Mouse (Mus musculus): ENCODE measurements at regions not wholly inside any gene's neighbourhood (a gene's known extent, or its start where the extent isn't known, plus 50 kb on each side); places are given as distances from the start of the nearest gene placed in this dataset.

GRCm38 (mm10) chr16:51169294-51169693 lies 578.3 kb upstream of the Ccdc54 start:
- Histone ChIP-seq H3K27ac (ENCODE audit: low read depth, low read length) (no peak overlapping the region), H3K4me3 (ENCODE audit: low read depth, low read length) (no peak overlapping the region), H3K4me2 (ENCODE audit: low read depth) (no peak overlapping the region), H3K4me1 (ENCODE audit: control insufficient read depth, insufficient read depth, low read length) (no peaks in the 10 kb centered on the region), H3K36me3 (ENCODE audit: control insufficient read depth, insufficient read depth, low read length) (no peaks in the 10 kb centered on the region), H3K9ac (ENCODE audit: low read length) (no peak overlapping the region), H3K9me3 (ENCODE audit: control insufficient read depth, low read length) (no peaks in the 10 kb centered on the region; the same call in 1 of the 2 replicates), H3K27me3 (ENCODE audit: control insufficient read depth, insufficient read depth, low read length) (no peaks in the 10 kb centered on the region)
- DNase-seq (ENCODE audit: low spot score) (no peak), ATAC-seq (ENCODE audit: insufficient read depth, low FRiP score, low TSS enrichment) (no peak)
- 75% methylated on average over 7 of the region's 7 CpGs for WGBS

GRCm38 (mm10) chr16:51160768-51161167 lies 569.8 kb upstream of the Ccdc54 start:
- ATAC-seq (ENCODE audit: insufficient read depth, low FRiP score, low TSS enrichment): no peak
- 77% methylated on average over 5 of the region's 5 CpGs for WGBS

DNA sequence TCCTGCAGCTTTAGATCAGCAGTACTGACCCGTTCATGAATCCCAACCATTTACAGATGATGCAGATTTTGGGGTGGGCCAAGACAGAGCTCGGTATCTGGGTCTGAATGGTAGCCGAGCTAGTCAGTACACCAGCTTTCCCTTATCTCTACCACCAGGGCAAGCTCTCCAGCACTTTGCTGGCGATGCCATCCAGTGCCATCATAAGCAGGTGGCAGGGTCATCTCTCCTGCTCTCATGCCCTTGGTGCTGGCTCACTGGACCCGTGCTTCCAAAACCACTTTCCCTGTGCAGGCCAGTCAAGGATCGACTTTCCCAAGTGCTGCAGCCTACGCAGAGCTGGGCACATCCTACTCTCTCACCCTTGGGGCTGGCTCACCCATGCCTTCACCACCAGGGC lies 547.6 kb upstream of the Ccdc54 start:
- no peaks in the 10 kb centered on the region for H3K4me1 ChIP-seq (ENCODE audit: control insufficient read depth, insufficient read depth, low read length)
- no peak overlapping the region for H3K4me2 ChIP-seq (ENCODE audit: low read depth)
- no peaks in the 10 kb centered on the region for H3K36me3 ChIP-seq (ENCODE audit: control insufficient read depth, insufficient read depth, low read length)
- H3K27ac ChIP-seq (ENCODE audit: low read depth, low read length): no peak overlapping the region
- no peak for ATAC-seq (ENCODE audit: insufficient read depth, low FRiP score, low TSS enrichment)
- 88% methylated on average over 7 of the region's 7 CpGs for WGBS
- H3K9ac ChIP-seq (ENCODE audit: low read length): no peak overlapping the region
- no peak for DNase-seq (ENCODE audit: low spot score)
- no peak overlapping the region for H3K4me3 ChIP-seq (ENCODE audit: low read depth, low read length)
- no peaks in the 10 kb centered on the region for H3K9me3 ChIP-seq (ENCODE audit: control insufficient read depth, low read length)
- H3K27me3 ChIP-seq (ENCODE audit: control insufficient read depth, insufficient read depth, low read length): no peaks in the 10 kb centered on the region

More at GRCm38 (mm10) chr16:51160768-51161167, 569.8 kb upstream of the Ccdc54 start:
- Histone ChIP-seq H3K4me1 (ENCODE audit: control insufficient read depth, insufficient read depth, low read length) (no peaks in the 10 kb centered on the region), H3K9ac (ENCODE audit: low read length) (no peak overlapping the region), H3K4me3 (ENCODE audit: low read depth, low read length) (no peak overlapping the region), H3K27ac (ENCODE audit: low read depth, low read length) (no peak overlapping the region), H3K9me3 (ENCODE audit: control insufficient read depth, low read length) (no peaks in the 10 kb centered on the region), H3K36me3 (ENCODE audit: control insufficient read depth, insufficient read depth, low read length) (no peaks in the 10 kb centered on the region), H3K4me2 (ENCODE audit: low read depth) (no peak overlapping the region), H3K27me3 (ENCODE audit: control insufficient read depth, insufficient read depth, low read length) (no peaks in the 10 kb centered on the region)
- no peak for DNase-seq (ENCODE audit: low spot score)

GRCm38 (mm10) chr16:51119835-51120234 lies 528.9 kb upstream of the Ccdc54 start:
- Histone ChIP-seq H3K4me3 (ENCODE audit: low read depth, low read length) (no peak overlapping the region), H3K36me3 (ENCODE audit: control insufficient read depth, insufficient read depth, low read length) (no peaks in the 10 kb centered on the region), H3K9me3 (ENCODE audit: control insufficient read depth, low read length) (no peaks in the 10 kb centered on the region), H3K4me2 (ENCODE audit: low read depth) (no peak overlapping the region), H3K27ac (ENCODE audit: low read depth, low read length) (no peak overlapping the region), H3K4me1 (ENCODE audit: control insufficient read depth, insufficient read depth, low read length) (no peaks in the 10 kb centered on the region), H3K9ac (ENCODE audit: low read length) (no peak overlapping the region), H3K27me3 (ENCODE audit: control insufficient read depth, insufficient read depth, low read length) (no peaks in the 10 kb centered on the region)
- no peak for DNase-seq (ENCODE audit: low spot score)
- ATAC-seq (ENCODE audit: insufficient read depth, low FRiP score, low TSS enrichment): no peak
- 80% methylated on average over 1 of the region's 1 CpGs for WGBS

- Histone ChIP-seq H3K27me3 (ENCODE audit: control insufficient read depth, insufficient read depth, low read length) (no peaks in the 10 kb centered on the region), H3K9ac (ENCODE audit: low read length) (no peak overlapping the region), H3K27ac (ENCODE audit: low read depth, low read length) (no peak overlapping the region), H3K4me2 (ENCODE audit: low read depth) (no peak overlapping the region), H3K4me3 (ENCODE audit: low read depth, low read length) (no peak overlapping the region), H3K4me1 (ENCODE audit: control insufficient read depth, insufficient read depth, low read length) (no peaks in the 10 kb centered on the region), H3K36me3 (ENCODE audit: control insufficient read depth, insufficient read depth, low read length) (no peaks in the 10 kb centered on the region), H3K9me3 (ENCODE audit: control insufficient read depth, low read length) (no peaks in the 10 kb centered on the region)
- DNase-seq (ENCODE audit: low spot score) (no peak), ATAC-seq (ENCODE audit: insufficient read depth, low FRiP score, low TSS enrichment) (no peak)
- 77% methylated on average over 3 of the region's 3 CpGs for WGBS
Observed at GRCm38 (mm10) chr16:51118365-51118764, 527.4 kb upstream of the Ccdc54 start.

DNA sequence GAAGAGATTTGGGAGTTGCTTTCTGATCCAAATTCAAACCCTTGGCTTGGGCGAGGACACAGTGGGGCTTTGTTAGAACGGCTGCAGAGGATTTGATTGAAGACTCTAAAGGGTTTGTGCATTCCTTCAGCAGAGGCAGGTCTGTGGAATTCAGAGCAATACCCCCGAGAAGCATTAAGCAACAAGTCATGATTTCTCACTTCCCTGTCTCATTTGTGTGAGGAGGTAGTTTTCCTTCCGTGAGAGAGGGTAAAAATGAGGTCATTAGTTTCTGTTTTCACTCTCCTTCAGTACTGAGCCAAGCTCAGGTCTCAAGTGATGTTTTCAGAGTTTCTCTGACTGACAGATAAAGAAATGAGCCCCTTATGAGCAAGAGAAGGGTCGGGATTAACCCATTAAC lies 526.9 kb upstream of the Ccdc54 start:
- Histone ChIP-seq H3K9ac (ENCODE audit: low read length) (no peak overlapping the region), H3K27ac (ENCODE audit: low read depth, low read length) (no peak overlapping the region), H3K4me2 (ENCODE audit: low read depth) (no peak overlapping the region), H3K36me3 (ENCODE audit: control insufficient read depth, insufficient read depth, low read length) (no peaks in the 10 kb centered on the region), H3K9me3 (ENCODE audit: control insufficient read depth, low read length) (no peaks in the 10 kb centered on the region), H3K4me3 (ENCODE audit: low read depth, low read length) (no peak overlapping the region), H3K4me1 (ENCODE audit: control insufficient read depth, insufficient read depth, low read length) (no peaks in the 10 kb centered on the region), H3K27me3 (ENCODE audit: control insufficient read depth, insufficient read depth, low read length) (no peaks in the 10 kb centered on the region)
- DNase-seq (ENCODE audit: low spot score) (peak; percentile 22), ATAC-seq (ENCODE audit: insufficient read depth, low FRiP score, low TSS enrichment) (no peak)
- 44% methylated on average over 5 of the region's 5 CpGs for WGBS

DNA sequence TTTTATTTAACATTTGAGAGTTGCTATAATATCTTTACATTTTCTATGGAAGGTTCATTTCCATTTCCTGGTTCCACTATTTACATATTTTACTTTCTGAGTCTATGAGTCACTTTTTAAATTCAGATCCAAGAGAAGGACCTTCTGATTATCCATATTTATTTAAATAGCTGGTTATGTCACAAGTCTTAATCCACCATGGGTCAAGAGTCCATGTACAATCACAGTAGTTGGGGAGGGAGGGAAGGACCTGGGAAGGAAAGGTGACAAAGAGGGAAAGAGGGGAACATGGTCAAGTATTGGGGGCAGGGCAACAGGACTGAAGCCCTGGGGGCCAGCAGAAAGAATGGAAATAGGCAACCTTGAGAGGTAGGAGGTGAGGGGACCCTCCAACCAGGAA lies 518.9 kb upstream of the Ccdc54 start:
- no peaks in the 10 kb centered on the region for H3K27me3 ChIP-seq (ENCODE audit: control insufficient read depth, insufficient read depth, low read length)
- no peaks in the 10 kb centered on the region for H3K4me1 ChIP-seq (ENCODE audit: control insufficient read depth, insufficient read depth, low read length)
- H3K27ac ChIP-seq (ENCODE audit: low read depth, low read length): no peak overlapping the region
- ATAC-seq (ENCODE audit: insufficient read depth, low FRiP score, low TSS enrichment): no peak
- H3K4me3 ChIP-seq (ENCODE audit: low read depth, low read length): no peak overlapping the region
- H3K9ac ChIP-seq (ENCODE audit: low read length): no peak overlapping the region
- no peak for DNase-seq (ENCODE audit: low spot score)
- H3K4me2 ChIP-seq (ENCODE audit: low read depth): no peak overlapping the region
- H3K36me3 ChIP-seq (ENCODE audit: control insufficient read depth, insufficient read depth, low read length): no peaks in the 10 kb centered on the region
- no peaks in the 10 kb centered on the region for H3K9me3 ChIP-seq (ENCODE audit: control insufficient read depth, low read length)

DNA sequence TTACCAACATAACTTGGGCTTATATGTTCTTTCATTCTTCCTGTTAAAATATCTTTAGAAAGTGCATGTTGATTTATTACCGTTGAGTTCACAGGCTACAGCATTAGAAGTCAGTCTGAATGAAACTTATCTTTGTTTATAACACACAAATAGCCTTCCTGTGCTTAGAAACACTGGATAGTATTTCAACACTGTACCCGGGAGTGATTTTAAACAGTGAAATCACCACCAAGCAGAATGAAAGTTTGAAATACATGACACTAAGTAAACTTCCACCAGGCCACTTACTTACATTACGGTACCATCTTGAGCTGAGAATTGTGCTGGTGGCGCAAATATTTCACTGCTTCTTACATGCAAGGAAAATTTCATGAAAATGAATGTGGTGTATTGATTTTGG lies 516.5 kb upstream of the Ccdc54 start:
- Histone ChIP-seq H3K4me1 (ENCODE audit: control insufficient read depth, insufficient read depth, low read length) (no peaks in the 10 kb centered on the region), H3K9me3 (ENCODE audit: control insufficient read depth, low read length) (no peaks in the 10 kb centered on the region), H3K4me3 (ENCODE audit: low read depth, low read length) (no peak overlapping the region), H3K27me3 (ENCODE audit: control insufficient read depth, insufficient read depth, low read length) (no peaks in the 10 kb centered on the region), H3K27ac (ENCODE audit: low read depth, low read length) (no peak overlapping the region), H3K4me2 (ENCODE audit: low read depth) (no peak overlapping the region), H3K36me3 (ENCODE audit: control insufficient read depth, insufficient read depth, low read length) (no peaks in the 10 kb centered on the region), H3K9ac (ENCODE audit: low read length) (no peak overlapping the region)
- DNase-seq (ENCODE audit: low spot score): no peak
- no peak for ATAC-seq (ENCODE audit: insufficient read depth, low FRiP score, low TSS enrichment)
- WGBS: 87% methylated on average over 4 of the region's 4 CpGs

GRCm38 (mm10) chr16:51086556-51086955 lies 495.6 kb upstream of the Ccdc54 start:
- no peak overlapping the region for H3K27ac ChIP-seq (ENCODE audit: low read depth, low read length)
- H3K9ac ChIP-seq (ENCODE audit: low read length): no peak overlapping the region
- H3K9me3 ChIP-seq (ENCODE audit: control insufficient read depth, low read length): no peaks in the 10 kb centered on the region
- 73% methylated on average over 7 of the region's 7 CpGs for WGBS
- no peaks in the 10 kb centered on the region for H3K36me3 ChIP-seq (ENCODE audit: control insufficient read depth, insufficient read depth, low read length)
- H3K4me2 ChIP-seq (ENCODE audit: low read depth): no peak overlapping the region
- ATAC-seq (ENCODE audit: insufficient read depth, low FRiP score, low TSS enrichment): no peak
- H3K27me3 ChIP-seq (ENCODE audit: control insufficient read depth, insufficient read depth, low read length): no peaks in the 10 kb centered on the region
- no peak for DNase-seq (ENCODE audit: low spot score)
- H3K4me1 ChIP-seq (ENCODE audit: control insufficient read depth, insufficient read depth, low read length): no peaks in the 10 kb centered on the region
- no peak overlapping the region for H3K4me3 ChIP-seq (ENCODE audit: low read depth, low read length)

Data from neural tube, embryonic 11.5 days (tissue).